Mouse (Mus musculus) stomach, embryonic 15.5 days (tissue): ENCODE measurements at regions not wholly inside any gene's neighbourhood (a gene's known extent, or its start where the extent isn't known, plus 50 kb on each side); places are given as distances from the start of the nearest gene placed in this dataset.

Experiments
- ATAC-seq: fragments of 200-750 bp; cut with Nextera tagmentation; 2 replicates; pipeline ENCODE4 v1.8.0; 2017; ENCODE audit warnings: low read depth, moderate number of reproducible peaks, moderate TSS enrichment; ENCODE audit not compliant: insufficient read depth, low FRiP score
- H3K27ac ChIP-seq: fragments of 300-500 bp; sonication (generic); 2 replicates; pipeline ENCODE4 v1.5.1; 2015; ENCODE audit warnings: mild to moderate bottlenecking, inconsistent platforms
- H3K27me3 ChIP-seq: fragments of 300-500 bp; sonication (generic); replicated peaks from 2 replicates; pipeline ENCODE4 v1.6.1; 2015; ENCODE audit warnings: inconsistent platforms
- H3K36me3 ChIP-seq: fragments of 300-500 bp; sonication (generic); 2 replicates; pipeline ENCODE4 v1.6.1; 2015; ENCODE audit warnings: inconsistent platforms
- H3K4me1 ChIP-seq: fragments of 300-500 bp; sonication (generic); 2 replicates; pipeline ENCODE4 v1.6.1; 2015; ENCODE audit warnings: inconsistent platforms
- H3K4me2 ChIP-seq: fragments of 300-500 bp; sonication (generic); 2 replicates; pipeline ENCODE4 v1.6.1; 2015; ENCODE audit warnings: mild to moderate bottlenecking, inconsistent platforms
- H3K4me3 ChIP-seq: fragments of 300-500 bp; sonication (generic); replicated peaks from 2 replicates; pipeline ENCODE4 v1.5.1; 2015; ENCODE audit warnings: inconsistent platforms
- H3K9ac ChIP-seq: fragments of 300-500 bp; sonication (generic); 2 replicates; pipeline ENCODE4 v1.6.1; 2015; ENCODE audit warnings: inconsistent platforms
- H3K9me3 ChIP-seq: fragments of 300-500 bp; sonication (generic); 2 replicates; pipeline ENCODE4 v1.6.1; 2016; ENCODE audit warnings: inconsistent platforms
- WGBS: fragments of 180-500 bp; shearing (Covaris S2); methylation state at CpG from one replicate; pipeline ENCODE4 v1.1.7; 2015; 5-methylcytosine and 5-hydroxymethylcytosine counted together

DNA sequence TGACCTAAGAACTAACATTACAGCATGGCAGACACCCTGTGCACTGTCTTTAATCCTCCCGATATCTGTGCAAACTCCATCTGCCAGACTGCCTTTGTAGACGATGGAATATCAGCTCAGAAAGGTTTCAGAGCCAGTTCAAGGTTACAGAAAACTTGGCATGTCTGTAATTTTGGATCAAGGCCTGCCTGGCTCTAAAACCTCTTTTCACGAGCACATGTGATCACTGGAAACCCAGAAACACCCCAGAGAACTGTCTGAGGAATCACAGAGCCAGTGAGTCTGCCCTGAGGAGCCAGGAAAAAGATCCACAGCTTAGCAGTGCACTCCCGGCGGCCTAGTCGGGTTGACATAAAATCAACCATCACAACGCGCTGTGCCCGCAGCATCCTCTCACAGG, 149.7 kb upstream of the Fbxo11 start:
- H3K4me1 ChIP-seq = no peaks in the 10 kb centered on the region
- no peak overlapping the region for H3K27ac ChIP-seq
- H3K9me3 ChIP-seq = no peaks in the 10 kb centered on the region
- no peak overlapping the region for H3K4me2 ChIP-seq
- H3K4me3 ChIP-seq = no peak overlapping the region
- no peaks in the 10 kb centered on the region for H3K36me3 ChIP-seq
- ATAC-seq = no peak
- 75% methylated on average over 9 of the region's 9 CpGs for WGBS
- H3K9ac ChIP-seq = no peak overlapping the region
- H3K27me3 ChIP-seq = no peaks in the 10 kb centered on the region

DNA sequence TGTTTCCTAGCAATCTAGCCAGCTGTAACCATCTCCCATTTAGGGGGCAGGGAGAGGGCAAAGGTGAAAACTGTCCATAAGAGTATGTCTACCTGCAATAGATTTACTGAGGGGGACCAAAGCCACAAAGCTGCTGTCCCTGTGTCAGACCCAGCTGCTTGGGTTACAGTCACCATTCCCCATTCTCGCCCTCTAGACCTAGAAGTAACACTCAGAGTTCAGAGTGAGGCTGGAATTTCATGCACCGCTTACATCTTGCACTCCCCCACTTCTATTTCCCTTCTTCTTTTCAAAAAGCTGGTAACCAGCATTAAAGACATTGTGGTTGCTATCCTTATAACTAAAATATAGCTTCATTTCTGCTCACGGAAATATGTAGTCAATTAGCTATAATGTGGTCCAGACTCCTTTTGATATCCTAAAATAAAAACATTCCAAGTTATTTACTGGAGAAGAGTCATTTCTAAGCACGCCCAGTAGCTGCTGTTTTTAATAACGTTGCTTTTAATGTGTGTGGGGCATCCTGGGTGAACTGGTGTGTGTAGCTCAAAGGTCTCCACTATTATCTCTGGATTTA, 157.4 kb upstream of the Fbxo11 start:
- ATAC-seq = no peak
- Histone ChIP-seq H3K4me1 (no peaks in the 10 kb centered on the region), H3K27me3 (no peaks in the 10 kb centered on the region), H3K36me3 (no peaks in the 10 kb centered on the region), H3K27ac (no peak overlapping the region), H3K9me3 (no peaks in the 10 kb centered on the region), H3K4me2 (no peak overlapping the region), H3K9ac (no peak overlapping the region), H3K4me3 (no peak overlapping the region)
- WGBS = 69% methylated on average over 5 of the region's 5 CpGs

DNA sequence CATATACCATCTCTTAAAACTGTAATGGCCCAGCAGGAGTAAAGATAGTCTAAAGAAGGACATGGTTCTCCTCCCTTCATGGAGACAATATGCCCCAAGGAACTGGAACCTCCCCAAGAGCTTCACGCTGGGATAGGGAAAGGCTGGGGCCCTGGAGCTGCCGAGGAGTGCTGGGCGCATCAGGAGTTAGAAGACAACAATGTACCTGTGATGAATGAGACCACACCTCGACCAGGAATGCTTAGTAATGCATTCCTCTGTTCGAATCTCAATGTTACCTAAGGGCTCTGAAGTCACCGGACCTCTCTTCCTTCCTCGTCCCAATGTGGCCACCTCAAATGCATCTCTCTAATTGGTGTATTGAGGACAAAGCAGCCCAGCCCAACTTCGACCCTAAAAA, 175.4 kb upstream of the Fbxo11 start:
- Histone ChIP-seq H3K4me3 (no peak overlapping the region), H3K36me3 (no peaks in the 10 kb centered on the region), H3K4me2 (no peak overlapping the region), H3K9ac (no peak overlapping the region), H3K27me3 (no peaks in the 10 kb centered on the region), H3K27ac (no peak overlapping the region), H3K9me3 (no peaks in the 10 kb centered on the region), H3K4me1 (no peaks in the 10 kb centered on the region)
- 78% methylated on average over 8 of the region's 8 CpGs for WGBS
- ATAC-seq = no peak

DNA sequence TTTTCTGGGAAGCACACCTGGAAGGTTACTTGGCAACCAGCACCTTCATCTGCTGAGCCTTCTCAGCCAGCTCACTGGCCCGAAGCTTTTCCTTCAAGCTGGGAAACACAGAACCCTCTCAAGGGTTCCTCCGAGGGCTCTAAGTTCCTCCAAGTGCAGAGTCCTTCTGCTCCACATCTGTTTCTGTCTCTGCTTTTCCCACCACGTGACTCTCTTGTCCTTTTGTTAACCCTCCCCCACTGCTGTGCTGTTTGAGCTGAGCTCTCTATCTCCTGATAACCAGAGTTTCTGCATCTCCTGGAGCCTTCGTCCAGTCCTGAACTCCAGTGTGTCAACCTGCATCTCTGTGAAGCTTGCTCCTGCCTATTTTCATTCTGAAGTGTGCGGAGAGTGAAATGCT, 183.5 kb upstream of the Fbxo11 start:
- Histone ChIP-seq H3K4me1 (peaks cover 5% of the 10 kb centered on the region; the same call in 1 of the 2 replicates), H3K9me3 (no peaks in the 10 kb centered on the region), H3K9ac (no peak overlapping the region), H3K4me2 (no peak overlapping the region), H3K27ac (no peak overlapping the region), H3K27me3 (no peaks in the 10 kb centered on the region), H3K4me3 (no peak overlapping the region), H3K36me3 (no peaks in the 10 kb centered on the region)
- WGBS = 60% methylated on average over 5 of the region's 5 CpGs
- ATAC-seq = no peak

DNA sequence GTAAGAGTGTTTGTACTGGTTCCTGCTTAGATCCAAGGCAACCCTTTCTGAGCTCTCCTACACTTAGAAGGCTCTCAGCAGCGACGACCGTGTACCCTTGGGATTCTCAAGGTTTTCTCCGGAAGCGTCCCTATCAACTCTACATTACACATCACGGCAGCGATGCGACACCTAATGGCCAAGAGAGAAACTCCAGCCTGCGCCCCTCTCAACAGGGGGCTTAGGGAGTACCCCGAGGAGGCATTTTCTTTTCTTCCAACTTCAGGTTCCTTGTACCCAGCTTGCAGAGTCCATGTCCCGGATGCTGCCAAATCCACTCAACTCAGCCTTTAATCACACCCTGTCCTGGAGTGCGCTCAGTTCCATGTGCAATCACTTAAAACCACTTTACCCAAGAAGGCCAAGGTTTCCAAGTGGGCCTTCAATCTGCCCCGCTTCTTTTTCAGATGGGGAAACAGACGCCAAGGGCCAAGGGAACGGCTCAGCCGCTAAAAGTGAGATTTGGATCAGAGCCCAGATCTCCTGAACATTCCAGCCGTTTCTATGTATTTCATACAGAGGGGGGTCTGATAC, 186.9 kb upstream of the Fbxo11 start:
- no peaks in the 10 kb centered on the region for H3K27me3 ChIP-seq
- H3K36me3 ChIP-seq = no peaks in the 10 kb centered on the region
- ATAC-seq = no peak
- no peaks in the 10 kb centered on the region for H3K9me3 ChIP-seq
- H3K4me1 ChIP-seq = peaks cover 9% of the 10 kb centered on the region; the same call in 1 of the 2 replicates
- 12% methylated on average over 17 of the region's 17 CpGs for WGBS
- peak overlapping the region; percentile 19; the same call in 1 of the 2 replicates for H3K4me3 ChIP-seq
- H3K9ac ChIP-seq = no peak overlapping the region
- no peak overlapping the region for H3K27ac ChIP-seq
- peak overlapping the region; percentile 45 for H3K4me2 ChIP-seq

DNA sequence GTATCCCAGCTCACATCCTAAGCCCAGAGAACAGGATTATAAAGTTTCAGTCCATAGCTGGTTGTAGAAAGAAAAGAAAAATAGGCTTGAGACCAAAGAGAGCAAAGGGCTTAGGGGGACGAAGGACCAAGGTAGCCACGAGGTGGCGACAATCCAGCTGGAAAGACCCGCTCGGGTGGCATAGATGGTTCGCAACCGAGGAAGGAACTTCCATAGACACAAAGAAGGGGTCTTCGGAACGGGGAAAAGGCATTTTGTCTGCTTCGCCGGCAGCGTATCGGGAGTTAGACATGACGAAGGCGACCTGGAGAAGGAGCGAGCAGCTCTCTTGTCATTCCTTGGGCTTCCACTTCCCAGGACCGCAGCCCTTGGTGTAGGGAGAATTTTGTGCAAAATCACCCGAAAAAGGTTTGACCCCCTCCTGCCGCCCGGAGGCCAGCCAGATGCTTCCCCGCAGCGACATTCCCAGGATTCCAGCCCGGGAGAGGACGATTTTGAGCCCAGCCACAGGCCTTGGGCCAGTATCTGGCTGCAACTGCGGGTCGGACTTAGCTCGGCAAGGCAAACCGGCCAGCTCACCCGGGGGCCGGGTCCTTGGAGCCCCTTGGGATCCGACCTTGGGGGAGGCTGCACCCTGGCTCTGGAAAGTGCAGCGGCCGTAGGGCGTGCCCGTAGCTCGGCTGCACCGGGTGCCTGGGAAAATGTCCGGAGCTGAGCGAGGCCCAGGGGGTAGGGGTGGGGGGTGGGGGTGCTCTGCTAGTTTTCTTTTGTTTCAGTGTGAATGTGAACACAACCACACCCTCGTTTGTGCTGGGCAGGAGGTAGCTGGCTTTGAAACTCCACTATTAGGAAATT, 184.5 kb upstream of the Foxn2 start:
- WGBS = under 1% methylated on average over 40 of the region's 40 CpGs
- H3K9ac ChIP-seq = peak overlapping the region; percentile 85
- H3K9me3 ChIP-seq = no peaks in the 10 kb centered on the region
- peak overlapping the region; percentile 65 for H3K4me3 ChIP-seq
- peaks cover 15% of the 10 kb centered on the region; the same call in 1 of the 2 replicates for H3K4me1 ChIP-seq
- H3K27ac ChIP-seq = peak overlapping the region; percentile 96
- H3K27me3 ChIP-seq = no peaks in the 10 kb centered on the region
- peak overlapping the region; percentile 93 for H3K4me2 ChIP-seq
- ATAC-seq = peak; percentile 63
- H3K36me3 ChIP-seq = no peaks in the 10 kb centered on the region

DNA sequence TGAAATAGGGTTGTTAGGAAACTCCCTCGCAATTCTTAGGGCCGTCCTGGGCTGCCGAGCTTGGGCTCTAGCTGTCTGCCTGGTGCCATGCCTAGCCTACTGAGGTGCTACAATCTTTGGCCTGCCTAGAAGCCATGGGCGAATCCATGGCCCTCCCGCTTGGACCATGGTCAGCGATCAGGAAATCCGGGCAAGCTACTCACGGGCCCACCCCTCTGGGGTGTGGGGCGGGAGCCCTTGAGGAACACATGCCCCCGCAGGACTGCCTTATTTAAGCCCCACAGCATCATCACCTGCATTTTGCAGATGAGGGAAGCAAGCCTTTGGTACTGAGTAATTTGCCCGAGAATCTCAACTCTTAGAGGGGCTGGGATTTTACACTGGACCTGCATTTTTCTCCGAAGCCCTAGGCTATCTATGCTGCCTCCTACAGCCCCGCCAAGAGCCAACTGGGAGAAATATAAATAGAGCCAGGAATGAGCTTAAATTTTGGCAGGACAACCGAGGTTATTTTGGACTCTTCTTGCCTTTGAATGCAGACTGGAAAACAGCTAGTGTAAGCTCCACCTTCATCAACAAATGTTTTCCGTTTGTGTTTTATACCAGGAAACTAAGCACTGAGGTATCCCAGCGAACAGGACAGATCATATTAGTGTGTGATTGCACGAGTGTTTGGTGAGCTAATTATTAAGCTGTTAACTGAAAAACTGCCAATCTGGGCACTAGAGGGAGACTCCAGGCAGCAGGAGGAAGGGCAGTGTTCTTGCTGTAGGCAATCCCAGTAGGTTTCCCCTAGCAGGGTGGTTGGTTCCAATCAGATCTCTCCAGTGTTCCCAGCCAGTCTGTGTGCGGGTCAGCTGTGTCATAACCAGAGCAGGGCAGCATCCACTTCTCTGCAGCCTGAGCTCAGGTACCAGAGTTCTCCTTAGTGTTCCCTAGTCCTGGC, 183.6 kb upstream of the Foxn2 start:
- H3K9ac ChIP-seq = peak overlapping the region; percentile 85
- H3K9me3 ChIP-seq = no peaks in the 10 kb centered on the region
- H3K27ac ChIP-seq = peak overlapping the region; percentile 96
- H3K4me1 ChIP-seq = peaks cover 10% of the 10 kb centered on the region; the same call in 1 of the 2 replicates
- H3K4me3 ChIP-seq = peak overlapping the region; percentile 65
- peak overlapping the region; percentile 93 for H3K4me2 ChIP-seq
- H3K36me3 ChIP-seq = no peaks in the 10 kb centered on the region
- WGBS = 2% methylated on average over 18 of the region's 18 CpGs
- peak; percentile 80 for ATAC-seq
- no peaks in the 10 kb centered on the region for H3K27me3 ChIP-seq

DNA sequence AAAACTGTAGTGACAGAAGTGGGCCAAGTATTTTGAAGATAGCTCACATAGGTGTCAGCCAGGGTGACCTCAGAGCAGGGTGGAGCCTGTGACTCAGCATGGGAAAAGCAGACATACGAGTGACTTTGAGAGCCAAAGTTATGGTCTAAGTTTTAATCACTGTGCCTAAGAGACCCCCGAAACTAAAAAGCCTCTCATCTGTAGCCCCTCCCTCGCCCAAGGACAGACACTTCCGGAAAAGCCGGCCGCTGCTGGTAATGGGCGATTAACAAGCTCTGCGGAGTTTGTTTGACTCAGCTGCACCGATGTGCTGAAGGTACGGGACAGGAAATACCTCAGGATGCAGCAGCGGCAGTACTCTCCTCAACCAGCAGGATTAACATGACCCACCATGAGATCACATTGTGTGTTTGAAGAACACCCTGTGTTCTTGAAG, 182.1 kb upstream of the Foxn2 start:
- H3K4me1 ChIP-seq = peaks cover 10% of the 10 kb centered on the region; the same call in 1 of the 2 replicates
- no peaks in the 10 kb centered on the region for H3K9me3 ChIP-seq
- 54% methylated on average over 11 of the region's 11 CpGs for WGBS
- no peak overlapping the region for H3K27ac ChIP-seq
- H3K36me3 ChIP-seq = no peaks in the 10 kb centered on the region
- H3K4me2 ChIP-seq = 0 out of 2 replicates have a peak overlapping the region, but pooled peaks have one; percentile 6
- no peak for ATAC-seq
- H3K4me3 ChIP-seq = no peak overlapping the region
- H3K27me3 ChIP-seq = no peaks in the 10 kb centered on the region
- H3K9ac ChIP-seq = no peak overlapping the region

DNA sequence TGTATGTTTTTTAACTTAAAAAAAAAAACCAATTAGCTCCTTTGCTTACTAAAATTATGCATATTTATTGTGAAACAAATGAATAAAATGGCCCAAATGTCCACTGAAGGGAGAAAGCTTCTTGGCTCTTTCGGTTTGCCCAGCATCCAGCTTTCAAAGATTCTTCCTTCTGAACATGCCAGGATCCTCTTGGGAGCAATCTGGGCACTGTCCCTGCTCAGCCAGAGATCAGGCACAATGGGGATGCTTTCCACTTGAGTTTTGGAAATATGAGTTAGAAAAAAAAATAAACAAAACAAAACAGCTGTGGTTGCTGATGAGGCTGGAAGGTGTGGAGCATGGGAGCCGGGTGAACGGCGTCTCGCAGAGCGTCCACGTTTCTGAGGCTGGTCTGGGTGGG, 180.3 kb upstream of the Foxn2 start:
- Histone ChIP-seq H3K36me3 (no peaks in the 10 kb centered on the region), H3K4me3 (no peak overlapping the region), H3K9ac (no peak overlapping the region), H3K4me1 (peaks cover 10% of the 10 kb centered on the region; the same call in 1 of the 2 replicates), H3K27me3 (no peaks in the 10 kb centered on the region), H3K9me3 (no peaks in the 10 kb centered on the region), H3K4me2 (no peak overlapping the region), H3K27ac (no peak overlapping the region)
- ATAC-seq = no peak
- WGBS = 91% methylated on average over 7 of the region's 7 CpGs

DNA sequence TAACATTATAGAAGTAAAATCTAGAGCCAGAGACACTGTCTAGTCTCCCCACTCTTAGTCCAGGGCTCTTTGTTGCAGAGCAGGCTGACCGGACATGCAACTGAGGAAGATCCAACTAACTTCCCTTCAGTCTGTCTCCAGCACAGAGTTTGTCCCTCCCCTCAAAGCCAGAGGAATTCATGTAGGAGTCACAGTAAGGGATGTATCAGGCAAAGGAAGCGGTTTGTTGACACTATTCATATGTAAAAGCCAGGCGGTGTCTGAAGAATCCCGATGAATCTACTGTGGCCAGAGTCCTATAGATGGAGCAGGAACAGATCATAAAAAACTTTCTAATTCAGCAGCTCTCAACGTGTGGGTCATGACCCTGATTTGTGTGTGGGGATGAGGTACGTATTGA, 179.7 kb upstream of the Foxn2 start:
- Histone ChIP-seq H3K27me3 (no peaks in the 10 kb centered on the region), H3K4me3 (no peak overlapping the region), H3K36me3 (no peaks in the 10 kb centered on the region), H3K4me1 (peaks cover 10% of the 10 kb centered on the region; the same call in 1 of the 2 replicates), H3K4me2 (no peak overlapping the region), H3K9me3 (no peaks in the 10 kb centered on the region), H3K9ac (no peak overlapping the region), H3K27ac (no peak overlapping the region)
- 49% methylated on average over 6 of the region's 6 CpGs for WGBS
- ATAC-seq = no peak

DNA sequence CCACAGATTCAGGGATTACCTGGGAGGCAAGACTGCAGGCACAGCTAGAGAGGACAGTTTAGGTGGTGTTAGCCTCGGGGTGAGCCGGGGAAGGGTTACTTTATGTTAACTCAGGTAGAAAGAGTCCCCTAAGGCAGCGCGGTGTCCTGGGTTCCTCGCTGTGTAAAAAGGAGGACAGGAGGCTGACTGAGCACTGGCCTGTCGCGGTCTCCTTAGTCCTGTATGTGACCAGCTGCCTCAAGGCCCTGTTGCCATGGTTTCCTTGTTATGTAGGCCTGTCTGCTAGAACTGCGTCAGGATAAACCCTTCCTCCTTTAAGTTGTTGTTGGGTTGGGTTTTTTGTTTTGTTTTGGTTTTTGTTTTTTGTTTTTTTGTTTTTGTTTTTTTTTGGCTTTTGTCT, 179.0 kb upstream of the Foxn2 start:
- Histone ChIP-seq H3K27ac (no peak overlapping the region), H3K4me3 (no peak overlapping the region), H3K27me3 (no peaks in the 10 kb centered on the region), H3K9me3 (no peaks in the 10 kb centered on the region), H3K9ac (no peak overlapping the region), H3K36me3 (no peaks in the 10 kb centered on the region), H3K4me2 (no peak overlapping the region), H3K4me1 (peaks cover 10% of the 10 kb centered on the region; the same call in 1 of the 2 replicates)
- 61% methylated on average over 8 of the region's 8 CpGs for WGBS
- no peak for ATAC-seq
